Mouse (Mus musculus): ENCODE results near the gene Slc22a19.
"Not testable (repeated sequence)": the region's sequence is repeated elsewhere in the genome, so short reads cannot be mapped to it uniquely, and the experiment has no call there.

Slc22a19 gene

GRCm38 (mm10) chr19:7711148-7711547, at the start of gene Slc22a19:
TSS of gene Slc22a19 (minus strand) at chr19:7711310.
- DNase-seq (ENCODE audit: low read depth): no peak

GRCm38 (mm10) chr19:7753371-7753770, 42.3 kb upstream of the Slc22a19 start:
- not testable (repeated sequence) for DNase-seq (ENCODE audit: low read depth)

GRCm38 (mm10) chr19:7729543-7729942, 18.4 kb upstream of the Slc22a19 start:
- DNase-seq (ENCODE audit: low read depth): peak; percentile 1

GRCm38 (mm10) chr19:7693104-7693503, 18.0 kb downstream of the Slc22a19 start:
- not testable (repeated sequence) for DNase-seq (ENCODE audit: low read depth)

GRCm38 (mm10) chr19:7691259-7691658, 19.9 kb downstream of the Slc22a19 start:
- no peak for DNase-seq (ENCODE audit: low read depth)

GRCm38 (mm10) chr19:7687988-7688387, 23.1 kb downstream of the Slc22a19 start:
- no peak for DNase-seq (ENCODE audit: low read depth)

- no peak for DNase-seq (ENCODE audit: low read depth)
These were observed 39.1 kb downstream of the Slc22a19 start for GRCm38 (mm10) chr19:7672033-7672432.

GRCm38 (mm10) chr19:7648913-7649666, 62.0 kb downstream of the Slc22a19 start:
- DNase-seq (ENCODE audit: low read depth): no peak

GRCm38 (mm10) chr19:7633786-7634185, 77.3 kb downstream of the Slc22a19 start:
- no peak for DNase-seq (ENCODE audit: low read depth)

GRCm38 (mm10) chr19:7633021-7633420, 78.1 kb downstream of the Slc22a19 start:
- DNase-seq (ENCODE audit: low read depth): no peak

All from induced T-regulatory cell, adult 2 months (primary cell).